Comparison of ENCODE assay signal across 9 mouse cellular contexts in genomic region chr15:101983315-101983948, GRCm38 (mm10). TPM values are rescaled to one million over a fixed set of nuclear protein-coding genes. Genes with fewer than 3 reads are reported as not detected.
DNase-seq lines count a peak whose midpoint lies in the region; ATAC-seq and TF ChIP-seq lines count a peak whose summit lies in the region.
"Had no signal": no experiment of that assay in that cellular context is flagged by ENCODE, and none has a peak within 500 bp of the region (broad histone marks: within the 10 kb centered on the region; RNA-seq: fewer than 3 reads in every experiment).

No protein-coding gene starts in this region.

- intact Hi-C loops in left cerebral cortex, postnatal 14 days (cut with DNase I): no loop called here

- no peak for TF ChIP-seq POLR2A in brain, embryonic 14.5 days (IDR thresholded peaks at IDR 0.05; ENCODE audit: borderline replicate concordance, extremely low read depth, insufficient read depth, insufficient read length, poor library complexity, severe bottlenecking)

- 81% methylated on average over 13 of the region's 13 CpGs for WGBS in kidney, embryonic 14.5 days
- 84% methylated on average over 13 of the region's 13 CpGs for WGBS in hindbrain, postnatal 0 days
- 84% methylated on average over 13 of the region's 13 CpGs for WGBS in midbrain, postnatal 0 days

- H3K9me3 ChIP-seq in kidney, embryonic 14.5 days (ENCODE audit: control insufficient read depth, low read length): no peaks in the 10 kb centered on the region
- H3K9me3 ChIP-seq in hindbrain, postnatal 0 days (ENCODE audit: low read length): no peaks in the 10 kb centered on the region
- no peaks in the 10 kb centered on the region for H3K9me3 ChIP-seq in midbrain, postnatal 0 days (ENCODE audit: low read length)

- H3K27me3 ChIP-seq in kidney, embryonic 14.5 days (ENCODE audit: control insufficient read depth, insufficient read depth, low read length): no peaks in the 10 kb centered on the region
- no peaks in the 10 kb centered on the region for H3K27me3 ChIP-seq in hindbrain, postnatal 0 days (ENCODE audit: insufficient read depth, low read length)
- H3K27me3 ChIP-seq in midbrain, postnatal 0 days (ENCODE audit: insufficient read depth, low read length): no peaks in the 10 kb centered on the region

- H3K27ac ChIP-seq in kidney, embryonic 14.5 days (ENCODE audit: low read depth, low read length): peak overlapping the region; percentile 83
- peak overlapping the region; percentile 77; the same call in 1 of the 2 replicates for H3K27ac ChIP-seq in hindbrain, postnatal 0 days
- peak overlapping the region; percentile 68 for H3K27ac ChIP-seq in midbrain, postnatal 0 days (ENCODE audit: low read depth, low read length)

- H3K4me2 ChIP-seq in kidney, embryonic 14.5 days (replicated peaks; ENCODE audit: low read depth, low read length): peak overlapping the region; percentile 48
- H3K4me2 ChIP-seq in hindbrain, postnatal 0 days (ENCODE audit: low read depth, low read length): peak overlapping the region; percentile 54
- peak overlapping the region; percentile 45 for H3K4me2 ChIP-seq in midbrain, postnatal 0 days (ENCODE audit: low read depth, low read length, poor library complexity, severe bottlenecking)

- H3K4me1 ChIP-seq in kidney, embryonic 14.5 days (ENCODE audit: control insufficient read depth, insufficient read depth, low read length): no peaks in the 10 kb centered on the region
- no peaks in the 10 kb centered on the region for H3K4me1 ChIP-seq in hindbrain, postnatal 0 days (ENCODE audit: insufficient read depth, low read length)
- no peaks in the 10 kb centered on the region for H3K4me1 ChIP-seq in midbrain, postnatal 0 days (ENCODE audit: insufficient read depth, low read length)

- peak; percentile 9 for ATAC-seq in kidney, embryonic 14.5 days (ENCODE audit: low FRiP score, low TSS enrichment)
- ATAC-seq in hindbrain, postnatal 0 days: no peak
- no peak for ATAC-seq in midbrain, postnatal 0 days (ENCODE audit: low FRiP score)

- peak overlapping the region; percentile 25; the same call in 1 of the 2 replicates for H3K4me3 ChIP-seq in kidney, embryonic 14.5 days (ENCODE audit: low read length)
- no peak overlapping the region for H3K4me3 ChIP-seq in hindbrain, postnatal 0 days (ENCODE audit: low read length)
- H3K4me3 ChIP-seq in midbrain, postnatal 0 days (ENCODE audit: low read depth, low read length): no peak overlapping the region

- peak; percentile 17; the same call in 1 of the 2 replicates for TF ChIP-seq CTCF in brain, embryonic 14.5 days (IDR thresholded peaks at IDR 0.05; ENCODE audit: borderline replicate concordance, extremely low read depth, insufficient read depth, insufficient read length)
- peak; percentile 45 for TF ChIP-seq CTCF in hindbrain, postnatal 0 days (IDR thresholded peaks at IDR 0.05; ENCODE audit: low read depth)
- peak; percentile 43 for TF ChIP-seq CTCF in midbrain, postnatal 0 days (IDR thresholded peaks at IDR 0.05)

- H3K9ac ChIP-seq in kidney, embryonic 14.5 days (ENCODE audit: low read depth, low read length): peak overlapping the region; percentile 48
- no peak overlapping the region for H3K9ac ChIP-seq in hindbrain, postnatal 0 days (replicated peaks; ENCODE audit: low read length)
- no peak overlapping the region for H3K9ac ChIP-seq in midbrain, postnatal 0 days (replicated peaks; ENCODE audit: low read length, poor library complexity, severe bottlenecking)

- no peaks in the 10 kb centered on the region for H3K36me3 ChIP-seq in kidney, embryonic 14.5 days (ENCODE audit: control insufficient read depth, insufficient read depth, low read length)
- H3K36me3 ChIP-seq in hindbrain, postnatal 0 days (ENCODE audit: insufficient read depth, low read length): no peaks in the 10 kb centered on the region
- no peaks in the 10 kb centered on the region for H3K36me3 ChIP-seq in midbrain, postnatal 0 days (ENCODE audit: insufficient read depth, low read length)

- no peak for DNase-seq in kidney, postnatal 25 days
- DNase-seq in brain, embryonic 14.5 days (ENCODE audit: low read depth): no peak
- DNase-seq in hindbrain, postnatal 0 days (ENCODE audit: low spot score): no peak
- DNase-seq in midbrain, postnatal 0 days (ENCODE audit: low spot score): no peak
- DNase-seq in left cerebral cortex, postnatal 14 days (ENCODE audit: low spot score in 2 of 2): no peak
- no peak for DNase-seq in testis, postnatal 14 days (ENCODE audit: low spot score)
- no peak for DNase-seq in left cerebral cortex, adult 8-10 months (ENCODE audit: low spot score in 2 of 2)

RNA-seq across cellular contexts. Expression of gene Krt8, which starts 20.9 kb away (rescaled TPM):
- 179 and 184 TPM in 2 replicates for polyA plus RNA-seq in kidney, embryonic 14.5 days (2014; fragmentation: Nextera tagmentation; extraction: Ambion mirVana)
- polyA plus RNA-seq in brain, embryonic 14.5 days (2012; rRNA removed): 2.0 and 3.7 TPM in 2 replicates
- total RNA-seq in hindbrain, postnatal 0 days (2014; rRNA removed): 2.6 and 4.1 TPM in 2 replicates
- polyA plus RNA-seq in hindbrain, postnatal 0 days (2015; fragmentation: Nextera tagmentation; extraction: Ambion mirVana): 5.4 and 6.2 TPM in 2 replicates
- 0.61 and 1.6 TPM in 2 replicates for total RNA-seq in midbrain, postnatal 0 days (2014; rRNA removed)
- 0.60 and 0.63 TPM in 2 replicates for polyA plus RNA-seq in midbrain, postnatal 0 days (2015; fragmentation: Nextera tagmentation; extraction: Ambion mirVana)
- total RNA-seq in left cerebral cortex, postnatal 14 days (2021): not detected
- total RNA-seq in left cerebral cortex, adult 8-10 months (2022): under 1 TPM; 0.17 to 0.95 (median 0.23) TPM
- total RNA-seq: left cerebral cortex, postnatal 10 days had no signal

RNA-seq across cellular contexts. Expression of gene Krt78, which starts 29.3 kb away (rescaled TPM):
- not detected in 2 replicates for polyA plus RNA-seq in kidney, embryonic 14.5 days (2014; fragmentation: Nextera tagmentation; extraction: Ambion mirVana)
- 0.03 TPM in 1 of 2 replicates, not detected in the other for polyA plus RNA-seq in brain, embryonic 14.5 days (2012; rRNA removed)
- total RNA-seq in hindbrain, postnatal 0 days (2014; rRNA removed): not detected in 2 replicates
- polyA plus RNA-seq in hindbrain, postnatal 0 days (2015; fragmentation: Nextera tagmentation; extraction: Ambion mirVana): not detected in 2 replicates
- 0.49 TPM in 1 of 2 replicates, not detected in the other for total RNA-seq in midbrain, postnatal 0 days (2014; rRNA removed)
- not detected in 2 replicates for polyA plus RNA-seq in midbrain, postnatal 0 days (2015; fragmentation: Nextera tagmentation; extraction: Ambion mirVana)
- total RNA-seq in left cerebral cortex, postnatal 14 days (2021): not detected
- not detected for total RNA-seq in left cerebral cortex, adult 8-10 months (2022)

RNA-seq across cellular contexts. Expression of gene Krt79, which starts 43.3 kb away (rescaled TPM):
- polyA plus RNA-seq in kidney, embryonic 14.5 days (2014; fragmentation: Nextera tagmentation; extraction: Ambion mirVana): 0.41 and 0.49 TPM in 2 replicates
- polyA plus RNA-seq in brain, embryonic 14.5 days (2012; rRNA removed): 0.10 and 0.23 TPM in 2 replicates
- 0.21 and 0.65 TPM in 2 replicates for total RNA-seq in hindbrain, postnatal 0 days (2014; rRNA removed)
- 0.50 and 0.52 TPM in 2 replicates for polyA plus RNA-seq in hindbrain, postnatal 0 days (2015; fragmentation: Nextera tagmentation; extraction: Ambion mirVana)
- total RNA-seq in midbrain, postnatal 0 days (2014; rRNA removed): 2.3 TPM in 1 of 2 replicates, not detected in the other
- polyA plus RNA-seq in midbrain, postnatal 0 days (2015; fragmentation: Nextera tagmentation; extraction: Ambion mirVana): 0.15 and 0.28 TPM in 2 replicates
- not detected for total RNA-seq in left cerebral cortex, postnatal 14 days (2021)
- total RNA-seq in left cerebral cortex, adult 8-10 months (2022): not detected
- total RNA-seq: left cerebral cortex, postnatal 10 days had no signal

RNA-seq across cellular contexts. Expression of gene Krt18, which starts 44.5 kb away (rescaled TPM):
- 140 and 164 TPM in 2 replicates for polyA plus RNA-seq in kidney, embryonic 14.5 days (2014; fragmentation: Nextera tagmentation; extraction: Ambion mirVana)
- polyA plus RNA-seq in brain, embryonic 14.5 days (2012; rRNA removed): 1.9 and 3.9 TPM in 2 replicates
- 3.4 and 5.0 TPM in 2 replicates for total RNA-seq in hindbrain, postnatal 0 days (2014; rRNA removed)
- 12.6 and 13.6 TPM in 2 replicates for polyA plus RNA-seq in hindbrain, postnatal 0 days (2015; fragmentation: Nextera tagmentation; extraction: Ambion mirVana)
- 0.99 and 1.7 TPM in 2 replicates for total RNA-seq in midbrain, postnatal 0 days (2014; rRNA removed)
- polyA plus RNA-seq in midbrain, postnatal 0 days (2015; fragmentation: Nextera tagmentation; extraction: Ambion mirVana): 1.8 and 2.1 TPM in 2 replicates
- under 1 TPM; 0.24 to 0.85 TPM for total RNA-seq in left cerebral cortex, postnatal 14 days (2021)
- 1 to 10 TPM in 2 of 4 experiments, under 1 TPM in 2; 0.26 to 2.5 (median 1.3) TPM for total RNA-seq in left cerebral cortex, adult 8-10 months (2022)

RNA-seq across cellular contexts. Expression of gene Krt4, which starts 58.9 kb away (rescaled TPM):
- polyA plus RNA-seq in kidney, embryonic 14.5 days (2014; fragmentation: Nextera tagmentation; extraction: Ambion mirVana): 0.11 and 0.38 TPM in 2 replicates
- 2.3 and 2.6 TPM in 2 replicates for polyA plus RNA-seq in brain, embryonic 14.5 days (2012; rRNA removed)
- not detected in 2 replicates for total RNA-seq in hindbrain, postnatal 0 days (2014; rRNA removed)
- polyA plus RNA-seq in hindbrain, postnatal 0 days (2015; fragmentation: Nextera tagmentation; extraction: Ambion mirVana): not detected in 2 replicates
- total RNA-seq in midbrain, postnatal 0 days (2014; rRNA removed): 0.38 TPM in 1 of 2 replicates, not detected in the other
- not detected in 2 replicates for polyA plus RNA-seq in midbrain, postnatal 0 days (2015; fragmentation: Nextera tagmentation; extraction: Ambion mirVana)
- not detected for total RNA-seq in left cerebral cortex, postnatal 14 days (2021)
- not detected for total RNA-seq in left cerebral cortex, adult 8-10 months (2022)
- total RNA-seq: left cerebral cortex, postnatal 10 days had no signal
